1 mouse cellular context compared by ENCODE assay signal in the genomic region with DNA sequence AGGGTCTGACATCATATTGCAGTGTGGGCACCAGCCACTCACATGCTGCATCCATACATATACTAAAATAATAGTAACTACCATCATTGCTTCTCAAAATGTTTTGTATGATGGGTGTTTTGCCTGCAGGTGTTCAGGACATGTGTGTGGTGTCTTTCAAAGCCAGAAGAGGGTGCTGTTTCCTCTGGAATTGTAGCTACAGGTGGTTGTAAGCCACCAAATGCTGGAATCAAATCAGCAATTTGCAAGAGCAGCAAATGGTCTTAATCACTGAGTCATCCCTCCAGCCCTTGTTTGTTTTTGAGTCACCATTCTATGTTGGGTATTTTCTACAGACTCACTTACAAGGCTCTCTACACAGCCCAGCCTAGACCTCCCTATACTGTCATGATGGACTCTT.
TF ChIP-seq lines count a peak whose summit lies in the region.

No protein-coding gene starts in this region.

TF ChIP-seq in MEL, 35 proteins besides CTCF, POLR2A, EP300 and RAD21 (continued from another document):
- TF ChIP-seq GATA1 (IDR thresholded peaks at IDR 0.05; ENCODE audit: low read depth, low read length) (no peak), MXI1 (IDR thresholded peaks at IDR 0.05; ENCODE audit: low read depth, low read length) (peak; percentile 73; the same call in 1 of the 2 replicates), RCOR1 (IDR thresholded peaks at IDR 0.05; ENCODE audit: low read depth, low read length) (no peak; the same call in 1 of the 2 replicates), POLR2AphosphoS2 (IDR thresholded peaks at IDR 0.05; ENCODE audit: low read length) (no peak), UBTF (IDR thresholded peaks at IDR 0.05; ENCODE audit: borderline replicate concordance, insufficient read depth, low read depth, low read length) (no peak), HCFC1 (IDR thresholded peaks at IDR 0.05; ENCODE audit: low read depth, low read length) (peak; percentile 49; the same call in 1 of the 2 replicates), BHLHE40 (IDR thresholded peaks at IDR 0.05; ENCODE audit: borderline replicate concordance, low read depth, low read length) (0 out of 2 replicates have a peak, but pooled peaks have one; percentile 27), MAZ (IDR thresholded peaks at IDR 0.05; ENCODE audit: low read depth, low read length) (no peak), MAX (IDR thresholded peaks at IDR 0.05; ENCODE audit: low read length) (peak; percentile 83), KAT2A (conservative IDR thresholded peaks at IDR 0.05; ENCODE audit: low read depth, low read length) (no peak; the same call in 1 of the 2 replicates), MYC (IDR thresholded peaks at IDR 0.05; ENCODE audit: low read depth, low read length) (peak; percentile 90), TAL1 (IDR thresholded peaks at IDR 0.05; ENCODE audit: low read length) (no peak), CHD2 (IDR thresholded peaks at IDR 0.05; ENCODE audit: low read length) (no peak), USF1 (IDR thresholded peaks at IDR 0.05; ENCODE audit: low read depth, low read length) (no peak), SMC3 (IDR thresholded peaks at IDR 0.05; ENCODE audit: low read depth, low read length) (peak; percentile 92), ZKSCAN1 (IDR thresholded peaks at IDR 0.05; ENCODE audit: low read depth, low read length) (no peak)
TF ChIP-seq in MEL: peak in this region for 13.
